ENCODE assay signal across 24 mouse cellular contexts in genomic region chr4:41648627-41649026, GRCm38 (mm10). TPM values are rescaled to one million over a fixed set of nuclear protein-coding genes. Genes with fewer than 3 reads are reported as not detected.
A peak's percentile ranks its signal among the peaks of the same experiment; 100 is the strongest.
DNase-seq lines count a peak whose midpoint lies in the region; ATAC-seq lines count a peak whose summit lies in the region.
"Had no signal": no experiment of that assay in that cellular context is flagged by ENCODE, and none has a peak within 500 bp of the region (broad histone marks: within the 10 kb centered on the region; RNA-seq: fewer than 3 reads in every experiment).

No protein-coding gene starts in this region.

- 0 out of 2 replicates have a peak overlapping the region, but pooled peaks have one; percentile 21 for H3K9ac ChIP-seq in forebrain, embryonic 12.5 days
- H3K9ac ChIP-seq in forebrain, embryonic 15.5 days (replicated peaks): no peak overlapping the region
- H3K9ac ChIP-seq in midbrain, embryonic 15.5 days: no peak overlapping the region
- H3K9ac ChIP-seq: embryonic facial prominence, embryonic 15.5 days; intestine, embryonic 15.5 days; neural tube, embryonic 15.5 days had no signal

- peaks cover 17% of the 10 kb centered on the region for H3K4me1 ChIP-seq in forebrain, embryonic 12.5 days
- 0 out of 2 replicates have a peak, but pooled peaks cover 3% of the 10 kb centered on the region for H3K4me1 ChIP-seq in forebrain, embryonic 15.5 days
- H3K4me1 ChIP-seq in midbrain, embryonic 10.5 days: peaks cover 34% of the 10 kb centered on the region
- H3K4me1 ChIP-seq in midbrain, embryonic 15.5 days: peaks cover 11% of the 10 kb centered on the region
- peaks cover 35% of the 10 kb centered on the region for H3K4me1 ChIP-seq in embryonic facial prominence, embryonic 10.5 days
- H3K4me1 ChIP-seq: embryonic facial prominence, embryonic 15.5 days; intestine, embryonic 15.5 days had no signal

- no peak overlapping the region for H3K4me3 ChIP-seq in forebrain, embryonic 12.5 days (replicated peaks)
- no peak overlapping the region for H3K4me3 ChIP-seq in forebrain, embryonic 15.5 days
- H3K4me3 ChIP-seq in midbrain, embryonic 10.5 days: no peak overlapping the region
- H3K4me3 ChIP-seq in midbrain, embryonic 15.5 days: no peak overlapping the region
- H3K4me3 ChIP-seq in embryonic facial prominence, embryonic 10.5 days: no peak overlapping the region
- H3K4me3 ChIP-seq: embryonic facial prominence, embryonic 15.5 days; intestine, embryonic 15.5 days; megakaryocyte, embryonic 14.5 days; neural tube, embryonic 15.5 days had no signal

- no peak for ATAC-seq in forebrain, embryonic 12.5 days (ENCODE audit: low FRiP score)
- no peak for ATAC-seq in forebrain, embryonic 15.5 days (replicated peaks)
- no peak for ATAC-seq in midbrain, embryonic 15.5 days (replicated peaks)
- peak; percentile 53 for ATAC-seq in megakaryocyte progenitor cell, adult 5-6 weeks (replicated peaks; ENCODE audit: poor library complexity)
- ATAC-seq: intestine, embryonic 15.5 days had no signal

- H3K9me3 ChIP-seq in forebrain, embryonic 12.5 days: no peaks in the 10 kb centered on the region
- H3K9me3 ChIP-seq in forebrain, embryonic 15.5 days: no peaks in the 10 kb centered on the region
- H3K9me3 ChIP-seq in midbrain, embryonic 10.5 days (replicated peaks): 0 out of 2 replicates have a peak, but pooled peaks cover 5% of the 10 kb centered on the region
- no peaks in the 10 kb centered on the region for H3K9me3 ChIP-seq in midbrain, embryonic 15.5 days
- H3K9me3 ChIP-seq in embryonic facial prominence, embryonic 10.5 days: peaks cover 4% of the 10 kb centered on the region; the same call in 1 of the 2 replicates
- H3K9me3 ChIP-seq: embryonic facial prominence, embryonic 15.5 days; G1E; intestine, embryonic 15.5 days; neural tube, embryonic 15.5 days had no signal

- H3K36me3 ChIP-seq in forebrain, embryonic 12.5 days (replicated peaks): no peaks in the 10 kb centered on the region
- H3K36me3 ChIP-seq in forebrain, embryonic 15.5 days: no peaks in the 10 kb centered on the region
- no peaks in the 10 kb centered on the region for H3K36me3 ChIP-seq in midbrain, embryonic 10.5 days
- H3K36me3 ChIP-seq in midbrain, embryonic 15.5 days (replicated peaks): no peaks in the 10 kb centered on the region
- no peaks in the 10 kb centered on the region for H3K36me3 ChIP-seq in embryonic facial prominence, embryonic 10.5 days (replicated peaks)
- H3K36me3 ChIP-seq: embryonic facial prominence, embryonic 15.5 days; G1E; intestine, embryonic 15.5 days; neural tube, embryonic 15.5 days had no signal

- no peak overlapping the region for H3K27ac ChIP-seq in forebrain, embryonic 12.5 days
- H3K27ac ChIP-seq in forebrain, embryonic 15.5 days (replicated peaks): no peak overlapping the region
- H3K27ac ChIP-seq in midbrain, embryonic 10.5 days (replicated peaks): peak overlapping the region; percentile 73
- H3K27ac ChIP-seq in midbrain, embryonic 15.5 days: no peak overlapping the region
- peak overlapping the region; percentile 8 for H3K27ac ChIP-seq in embryonic facial prominence, embryonic 10.5 days (replicated peaks)
- H3K27ac ChIP-seq: embryonic facial prominence, embryonic 15.5 days; intestine, embryonic 15.5 days; neural tube, embryonic 15.5 days had no signal

- H3K27me3 ChIP-seq in forebrain, embryonic 12.5 days: peaks cover 2% of the 10 kb centered on the region; the same call in 1 of the 2 replicates
- no peaks in the 10 kb centered on the region for H3K27me3 ChIP-seq in forebrain, embryonic 15.5 days
- no peaks in the 10 kb centered on the region for H3K27me3 ChIP-seq in midbrain, embryonic 10.5 days (ENCODE audit: low read depth, poor library complexity, severe bottlenecking)
- no peaks in the 10 kb centered on the region for H3K27me3 ChIP-seq in midbrain, embryonic 15.5 days (replicated peaks)
- peaks cover 4% of the 10 kb centered on the region; the same call in 1 of the 2 replicates for H3K27me3 ChIP-seq in embryonic facial prominence, embryonic 10.5 days (replicated peaks; ENCODE audit: low read depth, poor library complexity, severe bottlenecking)
- H3K27me3 ChIP-seq: embryonic facial prominence, embryonic 15.5 days; intestine, embryonic 15.5 days; neural tube, embryonic 15.5 days had no signal

- 62% methylated on average over 7 of the region's 7 CpGs for WGBS in forebrain, embryonic 12.5 days
- WGBS in forebrain, embryonic 15.5 days: 67% methylated on average over 7 of the region's 7 CpGs
- 66% methylated on average over 7 of the region's 7 CpGs for WGBS in midbrain, embryonic 10.5 days
- 63% methylated on average over 7 of the region's 7 CpGs for WGBS in midbrain, embryonic 15.5 days
- 72% methylated on average over 7 of the region's 7 CpGs for WGBS in embryonic facial prominence, embryonic 10.5 days

- DNase-seq in midbrain, embryonic 10.5 days (ENCODE audit: low spot score): no peak
- DNase-seq in embryonic facial prominence, embryonic 10.5 days (ENCODE audit: low spot score): no peak
- no peak for DNase-seq in urinary bladder, postnatal 25 days (ENCODE audit: low spot score)
- DNase-seq in kidney, adult 8-10 months: no peak
- DNase-seq: adrenal gland, postnatal 36 days; cerebellum, adult 9-10 months; cerebellum, postnatal 36 days; heart, postnatal 14 days; kidney, adult 2 months; kidney, postnatal 10 days; layer of hippocampus, adult 9-11 months; lung, postnatal 36 days; midbrain, embryonic 14.5 days; right cerebral cortex, postnatal 14 days; thymus, postnatal 14 days had no signal

- H3K4me2 ChIP-seq in forebrain, embryonic 12.5 days: no peak overlapping the region
- H3K4me2 ChIP-seq in forebrain, embryonic 15.5 days (replicated peaks): no peak overlapping the region
- no peak overlapping the region for H3K4me2 ChIP-seq in midbrain, embryonic 15.5 days
- H3K4me2 ChIP-seq: embryonic facial prominence, embryonic 15.5 days; intestine, embryonic 15.5 days; neural tube, embryonic 15.5 days had no signal

RNA-seq across cellular contexts. Expression of gene Enho, which starts 8.5 kb away (rescaled TPM):
- polyA plus RNA-seq in forebrain, embryonic 12.5 days (2016; fragmentation: Nextera tagmentation; extraction: Ambion mirVana): 43.2 and 44.7 TPM in 2 replicates
- 58.3 and 66.4 TPM in 2 replicates for polyA plus RNA-seq in forebrain, embryonic 15.5 days (2015; fragmentation: Nextera tagmentation; extraction: Ambion mirVana)
- polyA plus RNA-seq in midbrain, embryonic 10.5 days (2016; fragmentation: Nextera tagmentation; extraction: Ambion mirVana): 23.2 and 31.4 TPM in 2 replicates
- 121 and 122 TPM in 2 replicates for polyA plus RNA-seq in midbrain, embryonic 15.5 days (2015; fragmentation: Nextera tagmentation; extraction: Ambion mirVana)
- polyA plus RNA-seq in embryonic facial prominence, embryonic 10.5 days (2016; fragmentation: Nextera tagmentation; extraction: Ambion mirVana): 19.3 and 19.8 TPM in 2 replicates
- not detected in 2 replicates for total RNA-seq in megakaryocyte progenitor cell, adult 5-6 weeks (2015)
- total RNA-seq in megakaryocyte progenitor cell, adult 5-6 weeks (2017): not detected in 2 replicates
- polyA plus RNA-seq: G1E had no signal

RNA-seq across cellular contexts. Expression of gene Cntfr, which starts 48.3 kb away (rescaled TPM):
- 21.9 and 28.3 TPM in 2 replicates for polyA plus RNA-seq in forebrain, embryonic 12.5 days (2016; fragmentation: Nextera tagmentation; extraction: Ambion mirVana)
- polyA plus RNA-seq in forebrain, embryonic 15.5 days (2015; fragmentation: Nextera tagmentation; extraction: Ambion mirVana): 15.8 and 16.6 TPM in 2 replicates
- polyA plus RNA-seq in midbrain, embryonic 10.5 days (2016; fragmentation: Nextera tagmentation; extraction: Ambion mirVana): 27.1 and 35.8 TPM in 2 replicates
- 28.1 and 32.2 TPM in 2 replicates for polyA plus RNA-seq in midbrain, embryonic 15.5 days (2015; fragmentation: Nextera tagmentation; extraction: Ambion mirVana)
- 8.6 and 11.1 TPM in 2 replicates for polyA plus RNA-seq in embryonic facial prominence, embryonic 10.5 days (2016; fragmentation: Nextera tagmentation; extraction: Ambion mirVana)
- total RNA-seq in megakaryocyte progenitor cell, adult 5-6 weeks (2015): not detected in 2 replicates
- not detected in 2 replicates for total RNA-seq in megakaryocyte progenitor cell, adult 5-6 weeks (2017)

RNA-seq across cellular contexts. Expression of gene Il11ra1, which starts 51.2 kb away (rescaled TPM):
- polyA plus RNA-seq in forebrain, embryonic 12.5 days (2016; fragmentation: Nextera tagmentation; extraction: Ambion mirVana): 56.6 and 62.1 TPM in 2 replicates
- 23.8 and 26.4 TPM in 2 replicates for polyA plus RNA-seq in forebrain, embryonic 15.5 days (2015; fragmentation: Nextera tagmentation; extraction: Ambion mirVana)
- polyA plus RNA-seq in midbrain, embryonic 10.5 days (2016; fragmentation: Nextera tagmentation; extraction: Ambion mirVana): 69.0 TPM in 2 replicates
- 37.5 and 40.3 TPM in 2 replicates for polyA plus RNA-seq in midbrain, embryonic 15.5 days (2015; fragmentation: Nextera tagmentation; extraction: Ambion mirVana)
- 146 and 188 TPM in 2 replicates for polyA plus RNA-seq in embryonic facial prominence, embryonic 10.5 days (2016; fragmentation: Nextera tagmentation; extraction: Ambion mirVana)
- 28.2 and 46.9 TPM in 2 replicates for total RNA-seq in megakaryocyte progenitor cell, adult 5-6 weeks (2015)
- total RNA-seq in megakaryocyte progenitor cell, adult 5-6 weeks (2017): 132 and 149 TPM in 2 replicates

Comparison
In these comparisons a context has a peak if more than half of its experiments do, and no peak if none do; other contexts are left out.
1. H3K27ac ChIP-seq: peak in midbrain, embryonic 10.5 days (single experiment) and embryonic facial prominence, embryonic 10.5 days (single experiment); none in forebrain, embryonic 12.5 days (single experiment), forebrain, embryonic 15.5 days (single experiment) and midbrain, embryonic 15.5 days (single experiment).